ENCODE assay signal across 7 mouse cellular contexts in genomic region chr13:108159241-108159575, GRCm38 (mm10). TPM values are rescaled to one million over a fixed set of nuclear protein-coding genes. Genes with fewer than 3 reads are reported as not detected.
DNase-seq lines count a peak whose midpoint lies in the region; ATAC-seq and TF ChIP-seq lines count a peak whose summit lies in the region.

No protein-coding gene starts in this region.

- intact Hi-C loops in left cerebral cortex, postnatal 36 days (cut with DNase I): loop anchor here (5.0 to 10.0 kb wide), 2 partner anchors 394 to 697 kb away; no protein-coding TSS in a partner anchor

- DNase-seq in neural tube, embryonic 11.5 days (ENCODE audit: low spot score): no peak
- DNase-seq in neural tube, embryonic 10.5 days (ENCODE audit: extremely low spot score, low spot score): no peak
- DNase-seq in forebrain, embryonic 11.5 days (ENCODE audit: low spot score): no peak
- DNase-seq in stomach, postnatal 0 days (ENCODE audit: low spot score): no peak
- no peak for DNase-seq in left cerebral cortex, postnatal 36 days (ENCODE audit: low spot score in 2 of 2)
- DNase-seq in B cell, adult 2 months: no peak

- no peak overlapping the region for H3K27ac ChIP-seq in neural tube, embryonic 11.5 days (ENCODE audit: low read depth, low read length)
- no peak overlapping the region for H3K27ac ChIP-seq in forebrain, embryonic 11.5 days (ENCODE audit: low read depth, low read length)
- no peak overlapping the region for H3K27ac ChIP-seq in limb, embryonic 15.5 days
- no peak overlapping the region for H3K27ac ChIP-seq in stomach, postnatal 0 days (replicated peaks)

- peak overlapping the region; percentile 64 for H3K4me3 ChIP-seq in neural tube, embryonic 11.5 days (ENCODE audit: low read depth, low read length)
- H3K4me3 ChIP-seq in forebrain, embryonic 11.5 days (ENCODE audit: low read depth, low read length): peak overlapping the region; percentile 90
- peak overlapping the region; percentile 74 for H3K4me3 ChIP-seq in limb, embryonic 15.5 days
- H3K4me3 ChIP-seq in stomach, postnatal 0 days (ENCODE audit: low read depth, low read length): peak overlapping the region; percentile 88

- no peaks in the 10 kb centered on the region for H3K27me3 ChIP-seq in neural tube, embryonic 11.5 days (ENCODE audit: control insufficient read depth, insufficient read depth, low read length)
- H3K27me3 ChIP-seq in forebrain, embryonic 11.5 days (ENCODE audit: control insufficient read depth, insufficient read depth, low read length): no peaks in the 10 kb centered on the region
- H3K27me3 ChIP-seq in limb, embryonic 15.5 days: no peaks in the 10 kb centered on the region
- no peaks in the 10 kb centered on the region for H3K27me3 ChIP-seq in stomach, postnatal 0 days (ENCODE audit: control insufficient read depth, insufficient read depth, low read length)

- no peak for TF ChIP-seq CTCF in stomach, postnatal 0 days (IDR thresholded peaks at IDR 0.05; ENCODE audit: low read depth)

- H3K9me3 ChIP-seq in neural tube, embryonic 11.5 days (ENCODE audit: control insufficient read depth, low read length): no peaks in the 10 kb centered on the region
- no peaks in the 10 kb centered on the region for H3K9me3 ChIP-seq in forebrain, embryonic 11.5 days (ENCODE audit: control insufficient read depth, low read length)
- no peaks in the 10 kb centered on the region for H3K9me3 ChIP-seq in limb, embryonic 15.5 days
- no peaks in the 10 kb centered on the region for H3K9me3 ChIP-seq in stomach, postnatal 0 days (ENCODE audit: control insufficient read depth, low read length)

- 9% methylated on average over 8 of the region's 8 CpGs for WGBS in neural tube, embryonic 11.5 days
- 6% methylated on average over 8 of the region's 8 CpGs for WGBS in forebrain, embryonic 11.5 days
- WGBS in limb, embryonic 15.5 days: 7% methylated on average over 8 of the region's 8 CpGs
- WGBS in stomach, postnatal 0 days: 6% methylated on average over 8 of the region's 8 CpGs

- no peaks in the 10 kb centered on the region for H3K36me3 ChIP-seq in neural tube, embryonic 11.5 days (ENCODE audit: control insufficient read depth, insufficient read depth, low read length)
- H3K36me3 ChIP-seq in forebrain, embryonic 11.5 days (ENCODE audit: control insufficient read depth, insufficient read depth, low read length): no peaks in the 10 kb centered on the region
- H3K36me3 ChIP-seq in limb, embryonic 15.5 days: peaks cover 13% of the 10 kb centered on the region
- H3K36me3 ChIP-seq in stomach, postnatal 0 days (ENCODE audit: control insufficient read depth, insufficient read depth, low read length): no peaks in the 10 kb centered on the region; the same call in 1 of the 2 replicates

- H3K9ac ChIP-seq in neural tube, embryonic 11.5 days (ENCODE audit: low read length): peak overlapping the region; percentile 41; the same call in 1 of the 2 replicates
- H3K9ac ChIP-seq in forebrain, embryonic 11.5 days (ENCODE audit: low read length): peak overlapping the region; percentile 77
- H3K9ac ChIP-seq in limb, embryonic 15.5 days: peak overlapping the region; percentile 52
- peak overlapping the region; percentile 67 for H3K9ac ChIP-seq in stomach, postnatal 0 days (ENCODE audit: low read length)

- no peak for ATAC-seq in neural tube, embryonic 11.5 days (ENCODE audit: insufficient read depth, low FRiP score, low TSS enrichment)
- ATAC-seq in forebrain, embryonic 11.5 days (replicated peaks; ENCODE audit: low FRiP score): no peak
- ATAC-seq in limb, embryonic 15.5 days (ENCODE audit: insufficient number of reproducible peaks, low FRiP score, low TSS enrichment, low read depth): no peak
- no peak for ATAC-seq in stomach, postnatal 0 days (ENCODE audit: low FRiP score, low TSS enrichment)

- H3K4me2 ChIP-seq in neural tube, embryonic 11.5 days (ENCODE audit: low read depth): peak overlapping the region; percentile 68
- H3K4me2 ChIP-seq in forebrain, embryonic 11.5 days (ENCODE audit: low read depth, low read length, severe bottlenecking): peak overlapping the region; percentile 75
- H3K4me2 ChIP-seq in limb, embryonic 15.5 days: peak overlapping the region; percentile 79
- peak overlapping the region; percentile 80 for H3K4me2 ChIP-seq in stomach, postnatal 0 days (replicated peaks; ENCODE audit: low read depth)

- TF ChIP-seq EP300 in stomach, postnatal 0 days (optimal IDR thresholded peaks at IDR 0.05): no peak

- peaks cover 5% of the 10 kb centered on the region; the same call in 1 of the 2 replicates for H3K4me1 ChIP-seq in neural tube, embryonic 11.5 days (ENCODE audit: control insufficient read depth, insufficient read depth, low read length)
- H3K4me1 ChIP-seq in forebrain, embryonic 11.5 days (replicated peaks; ENCODE audit: control insufficient read depth, insufficient read depth, low read length): peaks cover 6% of the 10 kb centered on the region; the same call in 1 of the 2 replicates
- peaks cover 9% of the 10 kb centered on the region for H3K4me1 ChIP-seq in limb, embryonic 15.5 days
- H3K4me1 ChIP-seq in stomach, postnatal 0 days (replicated peaks; ENCODE audit: control insufficient read depth, insufficient read depth): no peaks in the 10 kb centered on the region

RNA-seq across cellular contexts. Expression of gene Ercc8, which starts 0.7 kb away (rescaled TPM):
- 25.1 and 26.5 TPM in 2 replicates for polyA plus RNA-seq in neural tube, embryonic 11.5 days (2014; fragmentation: Nextera tagmentation; extraction: Ambion mirVana)
- 25.0 and 26.7 TPM in 2 replicates for polyA plus RNA-seq in forebrain, embryonic 11.5 days (2014; fragmentation: Nextera tagmentation; extraction: Ambion mirVana)
- polyA plus RNA-seq in limb, embryonic 15.5 days (2015; fragmentation: Nextera tagmentation; extraction: Ambion mirVana): 14.6 and 16.4 TPM in 2 replicates
- 8.3 and 8.4 TPM in 2 replicates for polyA plus RNA-seq in stomach, postnatal 0 days (2015; fragmentation: Nextera tagmentation; extraction: Ambion mirVana)
- total RNA-seq in left cerebral cortex, postnatal 36 days (2021): 10 to 100 TPM; 16.3 to 19.5 TPM

RNA-seq across cellular contexts. Expression of gene Ndufaf2, which starts 0.8 kb away (rescaled TPM):
- 80.8 and 84.4 TPM in 2 replicates for polyA plus RNA-seq in neural tube, embryonic 11.5 days (2014; fragmentation: Nextera tagmentation; extraction: Ambion mirVana)
- 86.0 and 96.1 TPM in 2 replicates for polyA plus RNA-seq in forebrain, embryonic 11.5 days (2014; fragmentation: Nextera tagmentation; extraction: Ambion mirVana)
- polyA plus RNA-seq in limb, embryonic 15.5 days (2015; fragmentation: Nextera tagmentation; extraction: Ambion mirVana): 59.3 and 63.2 TPM in 2 replicates
- 39.9 and 44.9 TPM in 2 replicates for polyA plus RNA-seq in stomach, postnatal 0 days (2015; fragmentation: Nextera tagmentation; extraction: Ambion mirVana)
- 10 to 100 TPM; 20.3 to 21.4 TPM for total RNA-seq in left cerebral cortex, postnatal 36 days (2021)

RNA-seq across cellular contexts. Expression of gene Elovl7, which starts 55.0 kb away (rescaled TPM):
- 0.81 and 1.2 TPM in 2 replicates for polyA plus RNA-seq in neural tube, embryonic 11.5 days (2014; fragmentation: Nextera tagmentation; extraction: Ambion mirVana)
- 1.1 and 1.4 TPM in 2 replicates for polyA plus RNA-seq in forebrain, embryonic 11.5 days (2014; fragmentation: Nextera tagmentation; extraction: Ambion mirVana)
- 21.4 and 21.7 TPM in 2 replicates for polyA plus RNA-seq in limb, embryonic 15.5 days (2015; fragmentation: Nextera tagmentation; extraction: Ambion mirVana)
- 71.0 and 73.3 TPM in 2 replicates for polyA plus RNA-seq in stomach, postnatal 0 days (2015; fragmentation: Nextera tagmentation; extraction: Ambion mirVana)
- total RNA-seq in left cerebral cortex, postnatal 36 days (2021): 1 to 10 TPM; 7.1 to 9.6 TPM
